Mouse (Mus musculus) neural tube, embryonic 13.5 days (tissue): ENCODE results near the gene Ccdc47. TPM values are rescaled to one million over a fixed set of nuclear protein-coding genes. Genes with fewer than 3 reads are reported as not detected.

Experiments
- ATAC-seq: fragments of 200-750 bp; cut with Nextera tagmentation; 2 replicates; pipeline ENCODE4 v1.8.0; 2017; ENCODE audit warnings: low read depth, mild to moderate bottlenecking, moderate TSS enrichment, moderate library complexity
- H3K27ac ChIP-seq: fragments of 300-500 bp; sonication (generic); replicated peaks from 2 replicates; pipeline ENCODE4 v1.5.1; 2015; ENCODE audit warnings: moderate library complexity, mild to moderate bottlenecking, inconsistent platforms
- H3K27me3 ChIP-seq: fragments of 300-500 bp; sonication (generic); 2 replicates; pipeline ENCODE4 v1.6.1; 2015; ENCODE audit warnings: mild to moderate bottlenecking, inconsistent platforms
- H3K36me3 ChIP-seq: fragments of 300-500 bp; sonication (generic); 2 replicates; pipeline ENCODE4 v1.6.1; 2015; ENCODE audit warnings: mild to moderate bottlenecking, inconsistent platforms
- H3K4me1 ChIP-seq: fragments of 300-500 bp; sonication (generic); replicated peaks from 2 replicates; pipeline ENCODE4 v1.6.1; 2015; ENCODE audit warnings: inconsistent platforms
- H3K4me2 ChIP-seq: fragments of 300-500 bp; sonication (generic); 2 replicates; pipeline ENCODE4 v1.6.1; 2015; ENCODE audit warnings: inconsistent platforms, mild to moderate bottlenecking, moderate library complexity
- H3K4me3 ChIP-seq: fragments of 300-500 bp; sonication (generic); 2 replicates; pipeline ENCODE4 v1.5.1; 2015; ENCODE audit warnings: mild to moderate bottlenecking, inconsistent platforms
- H3K9ac ChIP-seq: fragments of 300-500 bp; sonication (generic); 2 replicates; pipeline ENCODE4 v1.6.1; 2015; ENCODE audit warnings: moderate library complexity, mild to moderate bottlenecking, inconsistent platforms
- H3K9me3 ChIP-seq: fragments of 300-500 bp; sonication (generic); 2 replicates; pipeline ENCODE4 v1.6.1; 2016; ENCODE audit warnings: inconsistent platforms
- WGBS: fragments of 180-500 bp; shearing (Covaris S2); methylation state at CpG from one replicate; pipeline ENCODE4 v1.1.7; 2015; 5-methylcytosine and 5-hydroxymethylcytosine counted together
- polyA plus RNA-seq: library from polyadenylated mRNA; unstranded; fragments of >200 nt; fragmentation: Nextera tagmentation; extraction: Ambion mirVana; gene quantifications from 2 replicates; pipeline ENCODE4 v1.2.1, GENCODE M21; 2015

Gene Ccdc47
- polyA plus RNA-seq, 1 experiment from 2014 or later, result 96.7 TPM

GRCm38 (mm10) chr11:106174372-106174771 lies 41.8 kb downstream of the Ccdc47 start:
- ATAC-seq, result no peak
- no peaks in the 10 kb centered on the region for H3K4me1 ChIP-seq
- H3K36me3 ChIP-seq, result peaks cover 36% of the 10 kb centered on the region
- no peak overlapping the region for H3K27ac ChIP-seq
- H3K9ac ChIP-seq, result no peak overlapping the region
- no peak overlapping the region for H3K4me3 ChIP-seq
- no peaks in the 10 kb centered on the region for H3K27me3 ChIP-seq
- H3K9me3 ChIP-seq, result no peaks in the 10 kb centered on the region
- 88% methylated on average over 5 of the region's 5 CpGs for WGBS
- H3K4me2 ChIP-seq, result no peak overlapping the region

- Histone ChIP-seq H3K36me3 (peaks cover 41% of the 10 kb centered on the region), H3K9ac (no peak overlapping the region), H3K27me3 (no peaks in the 10 kb centered on the region), H3K4me3 (no peak overlapping the region), H3K4me1 (no peaks in the 10 kb centered on the region), H3K4me2 (no peak overlapping the region), H3K9me3 (no peaks in the 10 kb centered on the region), H3K27ac (no peak overlapping the region)
- WGBS, result 98% methylated on average over 2 of the region's 2 CpGs
- ATAC-seq, result no peak
Observed at GRCm38 (mm10) chr11:106173228-106173627, 42.9 kb downstream of the Ccdc47 start.

GRCm38 (mm10) chr11:106170807-106171206 lies 45.3 kb downstream of the Ccdc47 start:
- Histone ChIP-seq H3K4me1 (no peaks in the 10 kb centered on the region), H3K9me3 (no peaks in the 10 kb centered on the region), H3K4me2 (no peak overlapping the region), H3K27ac (no peak overlapping the region), H3K27me3 (no peaks in the 10 kb centered on the region), H3K36me3 (peaks cover 58% of the 10 kb centered on the region), H3K9ac (no peak overlapping the region), H3K4me3 (no peak overlapping the region)
- ATAC-seq, result no peak
- WGBS, result 81% methylated on average over 7 of the region's 7 CpGs

DNA sequence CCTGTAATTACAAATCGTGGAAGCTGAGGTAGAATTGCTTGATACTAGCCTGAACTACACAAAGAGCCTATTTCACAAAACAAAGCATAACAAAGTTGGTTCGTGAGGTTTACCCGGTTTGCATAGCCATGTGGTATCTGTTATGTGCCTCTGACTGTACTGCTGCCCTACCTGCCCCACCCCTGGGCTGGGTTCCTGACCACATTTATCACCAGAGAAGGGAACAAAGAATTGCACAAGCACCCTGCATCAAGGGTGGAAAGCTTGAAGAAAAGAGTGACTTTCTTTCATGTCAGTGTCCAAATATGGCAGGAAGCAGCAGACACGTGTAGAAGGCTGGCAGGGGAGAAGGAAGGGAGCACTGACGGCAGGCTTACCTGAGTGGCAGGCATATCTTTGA lies 48.7 kb downstream of the Ccdc47 start:
- Histone ChIP-seq H3K36me3 (peaks cover 77% of the 10 kb centered on the region), H3K27me3 (no peaks in the 10 kb centered on the region)
- ATAC-seq, result no peak

DNA sequence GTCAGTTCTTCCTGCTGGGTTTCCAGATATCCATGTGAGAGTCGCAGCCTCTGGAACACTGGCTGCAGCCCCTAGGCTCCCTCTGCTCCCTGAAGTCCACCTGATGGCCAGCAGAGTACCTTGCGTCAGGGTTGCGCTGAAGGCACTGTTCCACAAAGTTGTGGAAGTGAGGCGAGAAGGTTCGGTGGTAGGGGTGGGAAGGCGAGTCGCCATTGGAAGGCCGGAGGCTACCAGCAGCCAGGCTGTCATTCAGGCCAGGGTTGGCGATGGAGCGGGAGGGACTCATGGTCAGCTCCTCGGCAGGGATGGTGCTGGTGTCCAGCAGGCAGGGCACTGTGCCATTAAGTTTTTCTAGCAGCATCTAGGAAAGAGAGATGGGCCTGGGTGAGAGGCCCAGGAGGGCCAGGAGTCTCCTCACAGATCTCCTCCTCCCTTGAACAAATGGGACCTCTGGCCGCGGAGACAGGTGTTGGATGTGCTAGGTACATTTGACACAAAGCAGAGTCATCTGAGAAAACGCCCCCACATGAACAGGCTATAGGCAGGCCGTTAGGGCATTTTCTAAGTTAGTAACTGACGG lies 51.5 kb downstream of the Ccdc47 start:
- H3K27ac ChIP-seq, result no peak overlapping the region
- no peak for ATAC-seq
- no peak overlapping the region for H3K4me2 ChIP-seq
- H3K27me3 ChIP-seq, result no peaks in the 10 kb centered on the region
- 0 out of 2 replicates have a peak overlapping the region, but pooled peaks have one; percentile 5 for H3K9ac ChIP-seq
- no peaks in the 10 kb centered on the region for H3K9me3 ChIP-seq
- no peak overlapping the region for H3K4me3 ChIP-seq
- H3K4me1 ChIP-seq, result peaks cover 16% of the 10 kb centered on the region
- WGBS, result 90% methylated on average over 16 of the region's 16 CpGs
- H3K36me3 ChIP-seq, result peaks cover 61% of the 10 kb centered on the region

More for the DNA sequence above, 48.7 kb downstream of the Ccdc47 start:
- H3K4me1 ChIP-seq, result no peaks in the 10 kb centered on the region
- H3K27ac ChIP-seq, result no peak overlapping the region
- no peaks in the 10 kb centered on the region for H3K9me3 ChIP-seq
- no peak overlapping the region for H3K4me3 ChIP-seq
- WGBS, result 86% methylated on average over 5 of the region's 5 CpGs
- no peak overlapping the region for H3K9ac ChIP-seq
- H3K4me2 ChIP-seq, result no peak overlapping the region

DNA sequence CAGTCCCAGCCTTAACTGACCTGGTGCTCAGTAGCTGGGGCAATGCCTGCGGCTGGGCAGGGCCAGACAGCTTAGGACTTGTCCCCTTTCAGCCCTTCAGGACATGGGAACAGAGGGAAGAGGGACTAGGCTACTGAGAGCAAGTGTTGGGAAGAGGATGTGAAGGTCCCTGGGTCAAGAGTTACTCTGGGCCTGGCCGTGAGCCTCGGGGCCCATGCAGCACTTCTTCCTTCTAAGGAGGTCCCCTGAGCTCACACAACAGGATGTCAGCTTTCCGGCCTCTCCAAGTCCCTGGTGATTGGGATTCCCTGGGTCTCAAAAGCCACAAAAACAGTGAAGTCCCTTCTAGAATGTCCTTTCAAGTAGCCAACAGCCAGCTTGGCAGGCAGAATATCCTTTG lies 52.6 kb downstream of the Ccdc47 start:
- no peaks in the 10 kb centered on the region for H3K9me3 ChIP-seq
- WGBS, result 86% methylated on average over 4 of the region's 4 CpGs
- H3K27me3 ChIP-seq, result no peaks in the 10 kb centered on the region
- no peak for ATAC-seq
- H3K36me3 ChIP-seq, result peaks cover 55% of the 10 kb centered on the region
- peaks cover 27% of the 10 kb centered on the region for H3K4me1 ChIP-seq
- no peak overlapping the region for H3K4me3 ChIP-seq
- no peak overlapping the region for H3K9ac ChIP-seq
- H3K4me2 ChIP-seq, result no peak overlapping the region
- H3K27ac ChIP-seq, result no peak overlapping the region

- peak overlapping the region; percentile 99; the same call in 1 of the 2 replicates for H3K27ac ChIP-seq
- no peak overlapping the region for H3K4me2 ChIP-seq
- 97% methylated on average over 2 of the region's 2 CpGs for WGBS
- H3K36me3 ChIP-seq, result peaks cover 55% of the 10 kb centered on the region
- H3K27me3 ChIP-seq, result no peaks in the 10 kb centered on the region
- ATAC-seq, result no peak
- H3K4me3 ChIP-seq, result no peak overlapping the region
- peaks cover 39% of the 10 kb centered on the region for H3K4me1 ChIP-seq
- no peaks in the 10 kb centered on the region for H3K9me3 ChIP-seq
- H3K9ac ChIP-seq, result no peak overlapping the region
Observed at GRCm38 (mm10) chr11:106162237-106162636, 53.9 kb downstream of the Ccdc47 start.

GRCm38 (mm10) chr11:106160841-106161721 lies 55.1 kb downstream of the Ccdc47 start, which contains the start of the genes Gm10840 and Limd2:
Gm10840 (plus strand) TSS chr11:106160850.
Limd2 (minus strand) TSS chr11:106160860.
- peaks cover 54% of the 10 kb centered on the region for H3K36me3 ChIP-seq
- peak within 1 kb of the TSS; percentile 89 for H3K4me2 ChIP-seq
- H3K9me3 ChIP-seq, result no peaks in the 10 kb centered on the region
- H3K9ac ChIP-seq, result peak within 1 kb of the TSS; percentile 97
- peaks cover 51% of the 10 kb centered on the region for H3K4me1 ChIP-seq
- H3K4me3 ChIP-seq, result peak within 1 kb of the TSS; percentile 78
- H3K27ac ChIP-seq, result peak within 1 kb of the TSS; percentile 99
- ATAC-seq, result peak; percentile 38
- H3K27me3 ChIP-seq, result no peaks in the 10 kb centered on the region
- 23% methylated on average over 22 of the region's 22 CpGs for WGBS

- Histone ChIP-seq H3K9ac (peak overlapping the region; percentile 97), H3K4me3 (peak overlapping the region; percentile 78), H3K4me2 (peak overlapping the region; percentile 89), H3K27me3 (no peaks in the 10 kb centered on the region), H3K4me1 (peaks cover 56% of the 10 kb centered on the region), H3K27ac (peak overlapping the region; percentile 99), H3K36me3 (peaks cover 52% of the 10 kb centered on the region), H3K9me3 (no peaks in the 10 kb centered on the region)
- peak; percentile 64 for ATAC-seq
- under 1% methylated on average over 86 of the region's 106 CpGs for WGBS
Observed at GRCm38 (mm10) chr11:106159921-106160840, 56.0 kb downstream of the Ccdc47 start.

GRCm38 (mm10) chr11:106159216-106159920 lies 56.8 kb downstream of the Ccdc47 start:
- Histone ChIP-seq H3K27ac (peak overlapping the region; percentile 99), H3K27me3 (no peaks in the 10 kb centered on the region), H3K36me3 (peaks cover 52% of the 10 kb centered on the region), H3K4me3 (peak overlapping the region; percentile 78), H3K9me3 (no peaks in the 10 kb centered on the region), H3K9ac (peak overlapping the region; percentile 97), H3K4me1 (peaks cover 56% of the 10 kb centered on the region), H3K4me2 (peak overlapping the region; percentile 89)
- under 1% methylated on average over 21 of the region's 25 CpGs for WGBS
- peak; percentile 67 for ATAC-seq

DNA sequence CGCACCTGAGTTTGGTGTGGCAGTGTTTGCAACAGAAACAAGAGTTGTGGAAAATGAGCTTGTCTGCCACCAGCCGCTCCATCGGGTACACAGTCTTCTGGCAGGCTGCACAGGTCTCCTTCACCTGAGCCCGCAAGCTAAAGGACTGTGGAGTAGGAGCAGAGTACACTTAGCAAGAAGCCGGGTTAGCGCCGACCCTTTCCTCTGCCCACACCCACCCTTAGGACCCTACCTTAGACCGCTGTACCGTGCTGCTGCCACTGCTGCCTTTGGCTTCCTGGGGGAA lies 57.3 kb downstream of the Ccdc47 start:
- peak; percentile 4 for ATAC-seq
- peaks cover 52% of the 10 kb centered on the region for H3K36me3 ChIP-seq

More for the DNA sequence above, 57.3 kb downstream of the Ccdc47 start:
- H3K4me3 ChIP-seq, result peak overlapping the region; percentile 78
- WGBS, result 37% methylated on average over 9 of the region's 9 CpGs
- H3K4me1 ChIP-seq, result peaks cover 56% of the 10 kb centered on the region
- peak overlapping the region; percentile 97 for H3K9ac ChIP-seq
- H3K9me3 ChIP-seq, result no peaks in the 10 kb centered on the region
- peak overlapping the region; percentile 89 for H3K4me2 ChIP-seq
- no peaks in the 10 kb centered on the region for H3K27me3 ChIP-seq
- H3K27ac ChIP-seq, result peak overlapping the region; percentile 99
